Comparison of ENCODE assay signal across 8 mouse cellular contexts in the genomic region with DNA sequence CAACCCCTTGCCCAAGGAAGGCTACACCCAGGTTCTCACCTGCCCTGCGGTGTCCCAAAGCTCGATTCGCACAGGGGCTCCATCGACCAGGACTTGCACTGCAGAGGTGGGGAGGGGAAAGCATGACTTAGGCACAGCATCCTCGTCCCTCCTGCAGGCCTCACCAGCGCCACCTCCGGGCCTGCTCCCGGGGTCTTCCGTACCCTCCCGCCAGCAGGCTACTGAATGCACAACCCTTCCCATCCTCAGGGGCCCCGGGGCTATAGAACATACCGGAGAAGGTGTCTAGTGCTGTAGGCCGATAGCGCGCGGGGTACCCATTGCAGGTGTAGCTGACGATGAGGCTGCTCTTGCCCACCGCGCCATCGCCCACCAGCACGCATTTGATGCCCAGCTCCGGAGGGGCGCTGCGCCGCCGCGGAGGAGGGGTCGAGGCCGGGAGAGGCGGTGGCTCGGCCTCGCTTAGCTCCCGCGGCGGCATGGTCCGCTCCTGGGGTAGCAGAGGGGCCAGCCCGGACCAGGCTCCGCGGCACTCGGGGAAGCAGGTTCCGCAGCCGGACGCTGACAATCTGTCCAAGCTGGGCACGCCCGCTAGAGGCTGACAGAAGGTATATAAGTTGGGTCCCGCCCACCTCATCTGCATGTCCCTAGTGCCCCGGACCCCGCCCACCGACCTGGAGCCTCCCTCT. TPM values are rescaled to one million over a fixed set of nuclear protein-coding genes. Genes with fewer than 3 reads are reported as not detected.
DNase-seq lines count a peak whose midpoint lies in the region; ATAC-seq and TF ChIP-seq lines count a peak whose summit lies in the region.

A gene (minus strand): TSS at position 630 of the 689 bp plus-strand sequence.

- under 1% methylated on average over 49 of the region's 49 CpGs for WGBS in heart, embryonic 10.5 days
- under 1% methylated on average over 46 of the region's 49 CpGs for WGBS in kidney, embryonic 14.5 days
- WGBS in liver, adult 2 months = 3% methylated on average over 49 of the region's 49 CpGs
- WGBS in midbrain, postnatal 0 days = under 1% methylated on average over 44 of the region's 49 CpGs
- WGBS in stomach, embryonic 16.5 days = 1% methylated on average over 49 of the region's 49 CpGs

- TF ChIP-seq POLR2A in liver, adult 2 months (IDR thresholded peaks at IDR 0.05; ENCODE audit: extremely low read depth, insufficient read depth, low read length) = no peak

- H3K79me2 ChIP-seq in liver, adult 2 months (ENCODE audit: control insufficient read depth, insufficient read depth, low read length) = no peaks in the 10 kb centered on the region

- H3K9ac ChIP-seq in kidney, embryonic 14.5 days (ENCODE audit: low read depth, low read length) = peak within 1 kb of the TSS; percentile 53
- H3K9ac ChIP-seq in liver, adult 2 months (ENCODE audit: low read depth, low read length) = peak within 1 kb of the TSS; percentile 47; the same call in 1 of the 2 replicates
- H3K9ac ChIP-seq in midbrain, postnatal 0 days (replicated peaks; ENCODE audit: low read length, poor library complexity, severe bottlenecking) = peak within 1 kb of the TSS; percentile 96
- H3K9ac ChIP-seq in stomach, embryonic 16.5 days (ENCODE audit: low read length) = peak within 1 kb of the TSS; percentile 73

- no peaks in the 10 kb centered on the region for H3K9me3 ChIP-seq in heart, embryonic 10.5 days
- H3K9me3 ChIP-seq in kidney, embryonic 14.5 days (ENCODE audit: control insufficient read depth, low read length) = no peaks in the 10 kb centered on the region
- H3K9me3 ChIP-seq in midbrain, postnatal 0 days (ENCODE audit: low read length) = no peaks in the 10 kb centered on the region
- H3K9me3 ChIP-seq in stomach, embryonic 16.5 days (replicated peaks; ENCODE audit: control insufficient read depth, low read length) = no peaks in the 10 kb centered on the region

- peaks cover 33% of the 10 kb centered on the region for H3K27me3 ChIP-seq in heart, embryonic 10.5 days (ENCODE audit: insufficient read depth, poor library complexity, severe bottlenecking)
- peaks cover 3% of the 10 kb centered on the region; the same call in 1 of the 2 replicates for H3K27me3 ChIP-seq in kidney, embryonic 14.5 days (ENCODE audit: control insufficient read depth, insufficient read depth, low read length)
- H3K27me3 ChIP-seq in liver, adult 2 months (ENCODE audit: control insufficient read depth, insufficient read depth, low read length) = peaks cover 5% of the 10 kb centered on the region; the same call in 1 of the 2 replicates
- no peaks in the 10 kb centered on the region for H3K27me3 ChIP-seq in midbrain, postnatal 0 days (ENCODE audit: insufficient read depth, low read length)
- no peaks in the 10 kb centered on the region for H3K27me3 ChIP-seq in stomach, embryonic 16.5 days (ENCODE audit: control insufficient read depth, insufficient read depth, low read length)

- intact Hi-C loops in heart, postnatal 25 days (cut with DNase I) = no loop called here

- H3K27ac ChIP-seq in heart, embryonic 10.5 days = peak within 1 kb of the TSS; percentile 29
- no peak within 1 kb of the TSS for H3K27ac ChIP-seq in kidney, embryonic 14.5 days (ENCODE audit: low read depth, low read length)
- H3K27ac ChIP-seq in liver, adult 2 months (replicated peaks; ENCODE audit: insufficient read depth, low read depth, low read length) = no peak within 1 kb of the TSS
- H3K27ac ChIP-seq in midbrain, postnatal 0 days (ENCODE audit: low read depth, low read length) = peak within 1 kb of the TSS; percentile 86
- H3K27ac ChIP-seq in stomach, embryonic 16.5 days (ENCODE audit: low read length) = peak within 1 kb of the TSS; percentile 54; the same call in 1 of the 2 replicates

- peak; percentile 88 for ATAC-seq in kidney, embryonic 14.5 days (ENCODE audit: low FRiP score, low TSS enrichment)
- peak; percentile 86 for ATAC-seq in midbrain, postnatal 0 days (ENCODE audit: low FRiP score)
- peak; percentile 86 for ATAC-seq in stomach, embryonic 16.5 days (ENCODE audit: insufficient read depth, low FRiP score)

- peak; percentile 92 for DNase-seq in heart, embryonic 10.5 days (ENCODE audit: low spot score)
- DNase-seq in heart, postnatal 25 days (ENCODE audit: low spot score) = no peak
- peak; percentile 81 to 89 for DNase-seq in cerebellum, postnatal 25 days
- peak; percentile 50 to 67 for DNase-seq in frontal cortex, postnatal 36 days (ENCODE audit: low spot score in 2 of 2)
- DNase-seq in liver, adult 2 months (ENCODE audit: extremely low read depth, low read depth, low spot score) = no peak
- peak; percentile 83 for DNase-seq in midbrain, postnatal 0 days (ENCODE audit: low spot score)

- peak within 1 kb of the TSS; percentile 99 for H3K4me2 ChIP-seq in kidney, embryonic 14.5 days (replicated peaks; ENCODE audit: low read depth, low read length)
- peak within 1 kb of the TSS; percentile 73 for H3K4me2 ChIP-seq in midbrain, postnatal 0 days (ENCODE audit: low read depth, low read length, poor library complexity, severe bottlenecking)
- H3K4me2 ChIP-seq in stomach, embryonic 16.5 days (ENCODE audit: low read depth, low read length) = peak within 1 kb of the TSS; percentile 97

- H3K4me1 ChIP-seq in heart, embryonic 10.5 days = peaks cover 9% of the 10 kb centered on the region; the same call in 1 of the 2 replicates
- peaks cover 7% of the 10 kb centered on the region; the same call in 1 of the 2 replicates for H3K4me1 ChIP-seq in kidney, embryonic 14.5 days (ENCODE audit: control insufficient read depth, insufficient read depth, low read length)
- H3K4me1 ChIP-seq in liver, adult 2 months (ENCODE audit: control insufficient read depth, insufficient read depth, low read length) = peaks cover 2% of the 10 kb centered on the region; the same call in 1 of the 2 replicates
- peaks cover 10% of the 10 kb centered on the region; the same call in 1 of the 2 replicates for H3K4me1 ChIP-seq in midbrain, postnatal 0 days (ENCODE audit: insufficient read depth, low read length)
- H3K4me1 ChIP-seq in stomach, embryonic 16.5 days (ENCODE audit: control insufficient read depth, insufficient read depth, low read length) = no peaks in the 10 kb centered on the region; the same call in 1 of the 2 replicates

- no peaks in the 10 kb centered on the region for H3K36me3 ChIP-seq in heart, embryonic 10.5 days
- no peaks in the 10 kb centered on the region for H3K36me3 ChIP-seq in kidney, embryonic 14.5 days (ENCODE audit: control insufficient read depth, insufficient read depth, low read length)
- no peaks in the 10 kb centered on the region for H3K36me3 ChIP-seq in liver, adult 2 months (ENCODE audit: control insufficient read depth, insufficient read depth, low read length)
- H3K36me3 ChIP-seq in midbrain, postnatal 0 days (ENCODE audit: insufficient read depth, low read length) = no peaks in the 10 kb centered on the region
- H3K36me3 ChIP-seq in stomach, embryonic 16.5 days (ENCODE audit: control insufficient read depth, insufficient read depth, low read length) = no peaks in the 10 kb centered on the region

- H3K4me3 ChIP-seq in heart, embryonic 10.5 days = peak within 1 kb of the TSS; percentile 76
- H3K4me3 ChIP-seq in kidney, embryonic 14.5 days (ENCODE audit: low read length) = peak within 1 kb of the TSS; percentile 64
- peak within 1 kb of the TSS; percentile 49; the same call in 1 of the 2 replicates for H3K4me3 ChIP-seq in liver, adult 2 months (ENCODE audit: insufficient read depth, low read depth, low read length)
- peak within 1 kb of the TSS; percentile 85 for H3K4me3 ChIP-seq in midbrain, postnatal 0 days (ENCODE audit: low read depth, low read length)
- peak within 1 kb of the TSS; percentile 66 for H3K4me3 ChIP-seq in stomach, embryonic 16.5 days (replicated peaks; ENCODE audit: low read length)

- no peak for TF ChIP-seq CTCF in liver, adult 2 months (IDR thresholded peaks at IDR 0.05; ENCODE audit: low read depth, low read length)
- TF ChIP-seq CTCF in midbrain, postnatal 0 days (IDR thresholded peaks at IDR 0.05) = peak; percentile 70

RNA-seq across cellular contexts. Expression of the gene that starts here (rescaled TPM):
- 0.39 TPM in 1 of 2 replicates, not detected in the other for polyA plus RNA-seq in heart, embryonic 10.5 days (2016; fragmentation: Nextera tagmentation; extraction: Ambion mirVana)
- not detected for total RNA-seq in heart, postnatal 25 days (2021)
- polyA plus RNA-seq in kidney, embryonic 14.5 days (2014; fragmentation: Nextera tagmentation; extraction: Ambion mirVana) = 0.23 and 0.61 TPM in 2 replicates
- total RNA-seq in liver, adult 2 months (2014; rRNA removed) = not detected in 2 replicates
- polyA plus RNA-seq in liver, adult 2 months (2012; rRNA removed) = not detected in 2 replicates
- total RNA-seq in midbrain, postnatal 0 days (2014; rRNA removed) = 24.5 and 32.7 TPM in 2 replicates
- polyA plus RNA-seq in midbrain, postnatal 0 days (2015; fragmentation: Nextera tagmentation; extraction: Ambion mirVana) = 37.7 and 43.7 TPM in 2 replicates
- polyA plus RNA-seq in stomach, embryonic 16.5 days (2015; fragmentation: Nextera tagmentation; extraction: Ambion mirVana) = 30.2 and 34.5 TPM in 2 replicates

Comparison
In these comparisons a context has a peak if more than half of its experiments do, and no peak if none do; other contexts are left out.
1. RNA of the gene that starts here (total RNA-seq): 24.5 to 32.7 TPM in midbrain, postnatal 0 days; not detected in heart, postnatal 25 days and not detected in liver, adult 2 months; every median in the first group is over 10 times any median in the second.
2. RNA of the gene that starts here (polyA plus RNA-seq): 37.7 to 43.7 TPM in midbrain, postnatal 0 days and 30.2 to 34.5 TPM in stomach, embryonic 16.5 days; 0.23 to 0.61 TPM in kidney, embryonic 14.5 days, 0.39 TPM in heart, embryonic 10.5 days and not detected in liver, adult 2 months; every median in the first group is over 10 times any median in the second.
3. Peak in DNase-seq, H3K4me3 ChIP-seq and H3K27ac ChIP-seq in heart, embryonic 10.5 days; RNA of the gene not detected or under 1 TPM.
4. Peak in ATAC-seq, H3K4me3 ChIP-seq, H3K9ac ChIP-seq and H3K4me2 ChIP-seq in kidney, embryonic 14.5 days; RNA of the gene not detected or under 1 TPM.
5. DNase-seq: peak in cerebellum, postnatal 25 days (2 of 2), frontal cortex, postnatal 36 days (2 of 2) and midbrain, postnatal 0 days (single experiment); none in heart, postnatal 25 days (single experiment) and liver, adult 2 months (single experiment).
6. H3K27ac ChIP-seq: peak in midbrain, postnatal 0 days (single experiment) and stomach, embryonic 16.5 days (single experiment); none in kidney, embryonic 14.5 days (single experiment) and liver, adult 2 months (single experiment).
7. Peak in every context shown above with its lines, with median percentiles within 50 percentile points of each other: H3K4me3 ChIP-seq, ATAC-seq, H3K4me2 ChIP-seq and H3K9ac ChIP-seq.